Mouse (Mus musculus): ENCODE results near the gene Iqgap2. TPM values are rescaled to one million over a fixed set of nuclear protein-coding genes. Genes with fewer than 3 reads are reported as not detected.

Iqgap2 gene
- polyA plus RNA-seq, 1 experiment, result 12.5 TPM

GRCm38 (mm10) chr13:95616512-95616911 is 275.2 kb downstream of the Iqgap2 start:
- no peaks in the 10 kb centered on the region for H3K27me3 ChIP-seq (replicated peaks; ENCODE audit: control insufficient read depth, insufficient read depth, low read length)
- no peak for DNase-seq
- no peaks in the 10 kb centered on the region for H3K4me1 ChIP-seq (ENCODE audit: control insufficient read depth, insufficient read depth, low read length)
- TF ChIP-seq POLR2A (IDR thresholded peaks at IDR 0.05; ENCODE audit: low read depth, low read length), result no peak
- no peak for TF ChIP-seq CTCF (conservative IDR thresholded peaks at IDR 0.05; ENCODE audit: insufficient read depth, insufficient read length, low read depth, low read length)
- 55% methylated on average over 11 of the region's 11 CpGs for WGBS
- H3K27ac ChIP-seq (ENCODE audit: insufficient read depth, low read depth, low read length), result peak overlapping the region; percentile 24; the same call in 1 of the 2 replicates
- H3K4me3 ChIP-seq (ENCODE audit: insufficient read depth, low read depth, low read length), result peak overlapping the region; percentile 44
- no peaks in the 10 kb centered on the region for H3K36me3 ChIP-seq (ENCODE audit: control insufficient read depth, insufficient read depth, low read length)

- Histone ChIP-seq H3K27ac (ENCODE audit: insufficient read depth, low read depth, low read length) (no peak overlapping the region), H3K27me3 (replicated peaks; ENCODE audit: control insufficient read depth, insufficient read depth, low read length) (no peaks in the 10 kb centered on the region), H3K4me3 (ENCODE audit: insufficient read depth, low read depth, low read length) (0 out of 2 replicates have a peak overlapping the region, but pooled peaks have one; percentile 2), H3K4me1 (ENCODE audit: control insufficient read depth, insufficient read depth, low read length) (no peaks in the 10 kb centered on the region), H3K36me3 (ENCODE audit: control insufficient read depth, insufficient read depth, low read length) (no peaks in the 10 kb centered on the region)
- 60% methylated on average over 6 of the region's 6 CpGs for WGBS
- TF ChIP-seq CTCF (conservative IDR thresholded peaks at IDR 0.05; ENCODE audit: insufficient read depth, insufficient read length, low read depth, low read length) (no peak), POLR2A (IDR thresholded peaks at IDR 0.05; ENCODE audit: low read depth, low read length) (no peak)
- peak; percentile 20 for DNase-seq
Observed at GRCm38 (mm10) chr13:95614757-95615156, 277.0 kb downstream of the Iqgap2 start.

- 84% methylated on average over 10 of the region's 10 CpGs for WGBS
- no peak for DNase-seq
- H3K27ac ChIP-seq (ENCODE audit: insufficient read depth, low read depth, low read length), result no peak overlapping the region
- no peaks in the 10 kb centered on the region for H3K4me1 ChIP-seq (ENCODE audit: control insufficient read depth, insufficient read depth, low read length)
- no peak overlapping the region for H3K4me3 ChIP-seq (ENCODE audit: insufficient read depth, low read depth, low read length)
- H3K27me3 ChIP-seq (replicated peaks; ENCODE audit: control insufficient read depth, insufficient read depth, low read length), result no peaks in the 10 kb centered on the region
- H3K36me3 ChIP-seq (ENCODE audit: control insufficient read depth, insufficient read depth, low read length), result no peaks in the 10 kb centered on the region
- TF ChIP-seq CTCF (conservative IDR thresholded peaks at IDR 0.05; ENCODE audit: insufficient read depth, insufficient read length, low read depth, low read length), result no peak
- TF ChIP-seq POLR2A (IDR thresholded peaks at IDR 0.05; ENCODE audit: low read depth, low read length), result no peak
Observed at GRCm38 (mm10) chr13:95612243-95612642, 279.5 kb downstream of the Iqgap2 start.

- H3K4me3 ChIP-seq (ENCODE audit: insufficient read depth, low read depth, low read length), result no peak overlapping the region
- H3K4me1 ChIP-seq (ENCODE audit: control insufficient read depth, insufficient read depth, low read length), result no peaks in the 10 kb centered on the region
- no peak for DNase-seq
- H3K27ac ChIP-seq (ENCODE audit: insufficient read depth, low read depth, low read length), result no peak overlapping the region
- WGBS, result 57% methylated on average over 4 of the region's 4 CpGs
- H3K27me3 ChIP-seq (replicated peaks; ENCODE audit: control insufficient read depth, insufficient read depth, low read length), result no peaks in the 10 kb centered on the region
- H3K36me3 ChIP-seq (ENCODE audit: control insufficient read depth, insufficient read depth, low read length), result no peaks in the 10 kb centered on the region
- TF ChIP-seq POLR2A (IDR thresholded peaks at IDR 0.05; ENCODE audit: low read depth, low read length) (no peak), CTCF (conservative IDR thresholded peaks at IDR 0.05; ENCODE audit: insufficient read depth, insufficient read length, low read depth, low read length) (no peak)
Observed at GRCm38 (mm10) chr13:95611752-95612151, 280.0 kb downstream of the Iqgap2 start.

- H3K27ac ChIP-seq (ENCODE audit: insufficient read depth, low read depth, low read length), result no peak overlapping the region
- no peaks in the 10 kb centered on the region for H3K36me3 ChIP-seq (ENCODE audit: control insufficient read depth, insufficient read depth, low read length)
- H3K27me3 ChIP-seq (replicated peaks; ENCODE audit: control insufficient read depth, insufficient read depth, low read length), result no peaks in the 10 kb centered on the region
- H3K4me3 ChIP-seq (ENCODE audit: insufficient read depth, low read depth, low read length), result no peak overlapping the region
- DNase-seq, result no peak
- H3K4me1 ChIP-seq (ENCODE audit: control insufficient read depth, insufficient read depth, low read length), result no peaks in the 10 kb centered on the region
- TF ChIP-seq POLR2A (IDR thresholded peaks at IDR 0.05; ENCODE audit: low read depth, low read length) (no peak), CTCF (conservative IDR thresholded peaks at IDR 0.05; ENCODE audit: insufficient read depth, insufficient read length, low read depth, low read length) (no peak)
- WGBS, result 73% methylated on average over 16 of the region's 16 CpGs
Observed at GRCm38 (mm10) chr13:95610786-95611562, 280.7 kb downstream of the Iqgap2 start.

- no peak overlapping the region for H3K4me3 ChIP-seq (ENCODE audit: insufficient read depth, low read depth, low read length)
- 80% methylated on average over 2 of the region's 2 CpGs for WGBS
- TF ChIP-seq POLR2A (IDR thresholded peaks at IDR 0.05; ENCODE audit: low read depth, low read length) (no peak), CTCF (conservative IDR thresholded peaks at IDR 0.05; ENCODE audit: insufficient read depth, insufficient read length, low read depth, low read length) (no peak)
- H3K27ac ChIP-seq (ENCODE audit: insufficient read depth, low read depth, low read length), result no peak overlapping the region
- no peaks in the 10 kb centered on the region for H3K36me3 ChIP-seq (ENCODE audit: control insufficient read depth, insufficient read depth, low read length)
- no peaks in the 10 kb centered on the region for H3K27me3 ChIP-seq (replicated peaks; ENCODE audit: control insufficient read depth, insufficient read depth, low read length)
- DNase-seq, result no peak
- H3K4me1 ChIP-seq (ENCODE audit: control insufficient read depth, insufficient read depth, low read length), result no peaks in the 10 kb centered on the region
Observed at GRCm38 (mm10) chr13:95609088-95609420, 282.7 kb downstream of the Iqgap2 start.

- H3K4me3 ChIP-seq (ENCODE audit: insufficient read depth, low read depth, low read length), result no peak overlapping the region
- WGBS, result 71% methylated on average over 6 of the region's 6 CpGs
- H3K27ac ChIP-seq (ENCODE audit: insufficient read depth, low read depth, low read length), result no peak overlapping the region
- no peaks in the 10 kb centered on the region for H3K36me3 ChIP-seq (ENCODE audit: control insufficient read depth, insufficient read depth, low read length)
- H3K27me3 ChIP-seq (replicated peaks; ENCODE audit: control insufficient read depth, insufficient read depth, low read length), result no peaks in the 10 kb centered on the region
- H3K4me1 ChIP-seq (ENCODE audit: control insufficient read depth, insufficient read depth, low read length), result no peaks in the 10 kb centered on the region
- no peak for DNase-seq
- TF ChIP-seq CTCF (conservative IDR thresholded peaks at IDR 0.05; ENCODE audit: insufficient read depth, insufficient read length, low read depth, low read length), result no peak
- TF ChIP-seq POLR2A (IDR thresholded peaks at IDR 0.05; ENCODE audit: low read depth, low read length), result no peak
Observed at GRCm38 (mm10) chr13:95608416-95609087, 283.2 kb downstream of the Iqgap2 start.
